Mouse (Mus musculus): Measurements from ENCODE around the gene Kcnab2.

GRCm38 (mm10) chr4:152424922-152425321 lies 52.7 kb downstream of the Kcnab2 start:
- TF ChIP-seq CTCF (IDR thresholded peaks at IDR 0.05) (peak; percentile 64), EP300 (IDR thresholded peaks at IDR 0.05; ENCODE audit: insufficient read depth, low read depth, low read length) (no peak), POLR2A (IDR thresholded peaks at IDR 0.05; ENCODE audit: insufficient read depth, low read depth, low read length) (no peak)
